Mouse (Mus musculus) heart, postnatal 0 days (tissue): ENCODE measurements around the gene Mbd5. TPM values are rescaled to one million over a fixed set of nuclear protein-coding genes. Genes with fewer than 3 reads are reported as not detected.

ENCODE experiments used
- ATAC-seq: fragments of 200-750 bp; cut with Nextera tagmentation; 2 replicates; pipeline ENCODE4 v1.8.0; 2017; ENCODE audit warnings: low read depth, moderate number of reproducible peaks, moderate library complexity; ENCODE audit not compliant: insufficient read depth
- DNase-seq: peaks from one replicate; pipeline ENCODE4 v3.0.0-alpha.2; 2016; ENCODE audit warnings: low spot score
- H3K27ac ChIP-seq: fragments of 300-500 bp; sonication (generic); 2 replicates; pipeline ENCODE4 v1.5.1; 2014; ENCODE audit warnings: low read depth, mild to moderate bottlenecking
- H3K27me3 ChIP-seq: fragments of 300-500 bp; sonication (generic); 2 replicates; pipeline ENCODE4 v1.6.1; 2014; ENCODE audit warnings: low read length, mixed read lengths; ENCODE audit not compliant: control insufficient read depth, insufficient read depth
- H3K36me3 ChIP-seq: fragments of 300-500 bp; sonication (generic); replicated peaks from 2 replicates; pipeline ENCODE4 v1.6.1; 2014; ENCODE audit warnings: low read length, mixed read lengths; ENCODE audit not compliant: control insufficient read depth, insufficient read depth
- H3K4me1 ChIP-seq: fragments of 300-500 bp; sonication (generic); 2 replicates; pipeline ENCODE4 v1.6.1; 2014; ENCODE audit warnings: antibody characterized with exemption; ENCODE audit not compliant: control insufficient read depth, insufficient read depth
- H3K4me2 ChIP-seq: fragments of 300-500 bp; sonication (generic); 2 replicates; pipeline ENCODE4 v1.6.1; 2014; ENCODE audit warnings: low read depth, mild to moderate bottlenecking, low read length, moderate library complexity
- H3K4me3 ChIP-seq: fragments of 300-500 bp; sonication (generic); 2 replicates; pipeline ENCODE4 v1.5.1; 2014; ENCODE audit warnings: low read depth, low read length
- H3K9ac ChIP-seq: fragments of 300-500 bp; sonication (generic); replicated peaks from 2 replicates; pipeline ENCODE4 v1.6.1; 2014; ENCODE audit warnings: low read depth, low read length, mixed read lengths
- H3K9me3 ChIP-seq: fragments of 300-500 bp; sonication (generic); replicated peaks from 2 replicates; pipeline ENCODE4 v1.6.1; 2016; ENCODE audit warnings: low read length; ENCODE audit not compliant: control insufficient read depth
- CTCF ChIP-seq: IDR thresholded peaks from 2 replicates; pipeline ENCODE4 v1.5.1; 2016; ENCODE audit warnings: antibody characterized with exemption, control low read depth, low read depth
- EP300 ChIP-seq: IDR thresholded peaks from 2 replicates; pipeline ENCODE4 v1.6.1; 2016; ENCODE audit warnings: antibody characterized with exemption, low read depth
- WGBS: fragments of 180-500 bp; shearing (Covaris S2); extraction: QIAGEN DNeasy Blood & Tissue Kit; methylation state at CpG from one replicate; pipeline ENCODE4 v1.1.7; 2014; 5-methylcytosine and 5-hydroxymethylcytosine counted together
- polyA plus RNA-seq: library from polyadenylated mRNA; unstranded; fragments of >200 nt; fragmentation: Nextera tagmentation; extraction: Ambion mirVana; gene quantifications from 2 replicates; pipeline ENCODE4 v1.2.1, GENCODE M21; 2015
- total RNA-seq: library from RNA; depleted of rRNA; stranded (reverse); fragments of >200 nt; gene quantifications from 2 replicates; pipeline ENCODE4 v1.2.3, GENCODE M21; 2014; ENCODE audit warnings: low replicate concordance

The Mbd5 gene
- total and polyA plus RNA-seq, 2 experiments from 2014 or later, result 11.5 to 15.4 TPM

GRCm38 (mm10) chr2:49272295-49272967 is 323.1 kb downstream of the Mbd5 start:
- H3K27me3 ChIP-seq, result no peaks in the 10 kb centered on the region
- H3K9ac ChIP-seq, result no peak overlapping the region
- H3K9me3 ChIP-seq, result no peaks in the 10 kb centered on the region
- ATAC-seq (no peak), DNase-seq (no peak)
- H3K4me2 ChIP-seq, result no peak overlapping the region
- no peaks in the 10 kb centered on the region for H3K36me3 ChIP-seq
- 39% methylated on average over 11 of the region's 11 CpGs for WGBS
- no peak for TF ChIP-seq EP300
- TF ChIP-seq CTCF, result no peak
- no peak overlapping the region for H3K27ac ChIP-seq
- H3K4me3 ChIP-seq, result no peak overlapping the region
- H3K4me1 ChIP-seq, result no peaks in the 10 kb centered on the region

GRCm38 (mm10) chr2:49276017-49276722 is 326.9 kb downstream of the Mbd5 start:
- H3K9me3 ChIP-seq, result no peaks in the 10 kb centered on the region
- TF ChIP-seq EP300 (no peak), CTCF (no peak)
- no peaks in the 10 kb centered on the region for H3K4me1 ChIP-seq
- H3K27ac ChIP-seq, result no peak overlapping the region
- ATAC-seq, result no peak
- H3K9ac ChIP-seq, result no peak overlapping the region
- no peak overlapping the region for H3K4me2 ChIP-seq
- WGBS, result 85% methylated on average over 4 of the region's 4 CpGs
- no peak overlapping the region for H3K4me3 ChIP-seq
- no peaks in the 10 kb centered on the region for H3K27me3 ChIP-seq
- no peak for DNase-seq
- 0 out of 2 replicates have a peak, but pooled peaks cover 4% of the 10 kb centered on the region for H3K36me3 ChIP-seq

- DNase-seq (no peak), ATAC-seq (no peak)
- Histone ChIP-seq H3K36me3 (0 out of 2 replicates have a peak, but pooled peaks cover 4% of the 10 kb centered on the region), H3K4me2 (no peak overlapping the region), H3K27me3 (no peaks in the 10 kb centered on the region), H3K27ac (no peak overlapping the region), H3K4me1 (no peaks in the 10 kb centered on the region), H3K9me3 (no peaks in the 10 kb centered on the region), H3K4me3 (no peak overlapping the region), H3K9ac (no peak overlapping the region)
- TF ChIP-seq CTCF (no peak), EP300 (no peak)
These were observed 331.2 kb downstream of the Mbd5 start for GRCm38 (mm10) chr2:49280496-49280895.

GRCm38 (mm10) chr2:49283583-49283982 is 334.3 kb downstream of the Mbd5 start:
- no peak overlapping the region for H3K9ac ChIP-seq
- TF ChIP-seq EP300, result no peak
- no peak for TF ChIP-seq CTCF
- 0 out of 2 replicates have a peak, but pooled peaks cover 2% of the 10 kb centered on the region for H3K36me3 ChIP-seq
- H3K4me3 ChIP-seq, result no peak overlapping the region
- H3K27me3 ChIP-seq, result no peaks in the 10 kb centered on the region
- no peak for ATAC-seq
- H3K9me3 ChIP-seq, result no peaks in the 10 kb centered on the region
- H3K4me2 ChIP-seq, result no peak overlapping the region
- DNase-seq, result no peak
- H3K4me1 ChIP-seq, result no peaks in the 10 kb centered on the region
- no peak overlapping the region for H3K27ac ChIP-seq

- Histone ChIP-seq H3K27ac (no peak overlapping the region), H3K9ac (no peak overlapping the region), H3K27me3 (no peaks in the 10 kb centered on the region), H3K9me3 (no peaks in the 10 kb centered on the region), H3K4me1 (no peaks in the 10 kb centered on the region), H3K4me3 (no peak overlapping the region), H3K36me3 (0 out of 2 replicates have a peak, but pooled peaks cover 3% of the 10 kb centered on the region), H3K4me2 (no peak overlapping the region)
- DNase-seq (no peak), ATAC-seq (no peak)
- 36% methylated on average over 1 of the region's 1 CpGs for WGBS
- TF ChIP-seq CTCF, result no peak
- no peak for TF ChIP-seq EP300
These were observed 337.7 kb downstream of the Mbd5 start for GRCm38 (mm10) chr2:49286965-49287364.
